Comparison of ENCODE assay signal across 16 mouse cellular contexts in genomic region chr6:65585333-65586053, GRCm38 (mm10).
DNase-seq lines count a peak whose midpoint lies in the region; ATAC-seq and TF ChIP-seq lines count a peak whose summit lies in the region.
"Had no signal": no experiment of that assay in that cellular context is flagged by ENCODE, and none has a peak within 500 bp of the region (broad histone marks: within the 10 kb centered on the region; RNA-seq: fewer than 3 reads in every experiment).

No protein-coding gene starts in this region.

- intact Hi-C loops in heart, adult 2 months (cut with DNase I), result no loop called here

- peaks cover 7% of the 10 kb centered on the region for H3K4me1 ChIP-seq in heart, adult 2 months (ENCODE audit: control insufficient read depth, insufficient read depth, low read length)
- H3K4me1 ChIP-seq in liver, adult 2 months (ENCODE audit: control insufficient read depth, insufficient read depth, low read length), result no peaks in the 10 kb centered on the region
- H3K4me1 ChIP-seq in stomach, embryonic 16.5 days (ENCODE audit: control insufficient read depth, insufficient read depth, low read length), result no peaks in the 10 kb centered on the region
- H3K4me1 ChIP-seq: embryonic facial prominence, embryonic 13.5 days; forebrain, embryonic 10.5 days; limb, embryonic 13.5 days; neural tube, embryonic 12.5 days had no signal

- TF ChIP-seq POLR2A in heart, adult 2 months (IDR thresholded peaks at IDR 0.05; ENCODE audit: insufficient read depth, low read depth, low read length), result no peak
- no peak for TF ChIP-seq POLR2A in liver, adult 2 months (IDR thresholded peaks at IDR 0.05; ENCODE audit: extremely low read depth, insufficient read depth, low read length)

- H3K27me3 ChIP-seq in heart, adult 2 months (ENCODE audit: control insufficient read depth, insufficient read depth, low read length), result no peaks in the 10 kb centered on the region
- H3K27me3 ChIP-seq in liver, adult 2 months (ENCODE audit: control insufficient read depth, insufficient read depth, low read length), result no peaks in the 10 kb centered on the region
- no peaks in the 10 kb centered on the region for H3K27me3 ChIP-seq in stomach, embryonic 16.5 days (ENCODE audit: control insufficient read depth, insufficient read depth, low read length)
- H3K27me3 ChIP-seq: embryonic facial prominence, embryonic 13.5 days; limb, embryonic 13.5 days; neural tube, embryonic 12.5 days had no signal

- H3K9me3 ChIP-seq in stomach, embryonic 16.5 days (replicated peaks; ENCODE audit: control insufficient read depth, low read length), result no peaks in the 10 kb centered on the region
- H3K9me3 ChIP-seq: embryonic facial prominence, embryonic 13.5 days; forebrain, embryonic 10.5 days; G1E; limb, embryonic 13.5 days; neural tube, embryonic 12.5 days had no signal

- no peaks in the 10 kb centered on the region for H3K79me2 ChIP-seq in heart, adult 2 months (replicated peaks; ENCODE audit: control insufficient read depth, insufficient read depth, low read length)
- no peaks in the 10 kb centered on the region for H3K79me2 ChIP-seq in liver, adult 2 months (ENCODE audit: control insufficient read depth, insufficient read depth, low read length)

- H3K4me2 ChIP-seq in stomach, embryonic 16.5 days (ENCODE audit: low read depth, low read length), result peak overlapping the region; percentile 29; the same call in 1 of the 2 replicates
- H3K4me2 ChIP-seq: embryonic facial prominence, embryonic 13.5 days; limb, embryonic 13.5 days; neural tube, embryonic 12.5 days had no signal

- H3K27ac ChIP-seq in heart, adult 2 months, result peak overlapping the region; percentile 73
- H3K27ac ChIP-seq in liver, adult 2 months (replicated peaks; ENCODE audit: insufficient read depth, low read depth, low read length), result no peak overlapping the region
- H3K27ac ChIP-seq in stomach, embryonic 16.5 days (ENCODE audit: low read length), result peak overlapping the region; percentile 34
- H3K27ac ChIP-seq: embryonic facial prominence, embryonic 13.5 days; forebrain, embryonic 10.5 days; limb, embryonic 13.5 days; neural tube, embryonic 12.5 days had no signal

- no peak for TF ChIP-seq EP300 in heart, adult 2 months (IDR thresholded peaks at IDR 0.05; ENCODE audit: insufficient read depth, low read depth, low read length)

- peak; percentile 81 for ATAC-seq in granulocyte monocyte progenitor cell, adult 5-6 weeks (replicated peaks; ENCODE audit: poor library complexity, severe bottlenecking)
- no peak for ATAC-seq in stomach, embryonic 16.5 days (ENCODE audit: insufficient read depth, low FRiP score)
- ATAC-seq: intestine, postnatal 0 days had no signal

- no peak overlapping the region for H3K4me3 ChIP-seq in heart, adult 2 months
- H3K4me3 ChIP-seq in liver, adult 2 months (ENCODE audit: insufficient read depth, low read depth, low read length), result no peak overlapping the region
- H3K4me3 ChIP-seq in stomach, embryonic 16.5 days (replicated peaks; ENCODE audit: low read length), result no peak overlapping the region
- H3K4me3 ChIP-seq: embryonic facial prominence, embryonic 13.5 days; forebrain, embryonic 10.5 days; limb, embryonic 13.5 days; neural tube, embryonic 12.5 days had no signal

- WGBS in heart, adult 2 months, result 40% methylated on average over 3 of the region's 3 CpGs
- WGBS in liver, adult 2 months, result 64% methylated on average over 3 of the region's 3 CpGs
- WGBS in stomach, embryonic 16.5 days, result 58% methylated on average over 3 of the region's 3 CpGs

- TF ChIP-seq CTCF in heart, adult 2 months (IDR thresholded peaks at IDR 0.05), result no peak
- TF ChIP-seq CTCF in liver, adult 2 months (IDR thresholded peaks at IDR 0.05; ENCODE audit: low read depth, low read length), result no peak

- no peak overlapping the region for H3K9ac ChIP-seq in heart, adult 2 months (ENCODE audit: low read depth, low read length)
- H3K9ac ChIP-seq in liver, adult 2 months (ENCODE audit: low read depth, low read length), result no peak overlapping the region
- no peak overlapping the region for H3K9ac ChIP-seq in stomach, embryonic 16.5 days (ENCODE audit: low read length)
- H3K9ac ChIP-seq: embryonic facial prominence, embryonic 13.5 days; limb, embryonic 13.5 days; neural tube, embryonic 12.5 days had no signal

- H3K36me3 ChIP-seq in heart, adult 2 months (ENCODE audit: control insufficient read depth, insufficient read depth, low read length), result peaks cover 9% of the 10 kb centered on the region
- no peaks in the 10 kb centered on the region for H3K36me3 ChIP-seq in liver, adult 2 months (ENCODE audit: control insufficient read depth, insufficient read depth, low read length)
- H3K36me3 ChIP-seq in stomach, embryonic 16.5 days (ENCODE audit: control insufficient read depth, insufficient read depth, low read length), result no peaks in the 10 kb centered on the region
- H3K36me3 ChIP-seq: embryonic facial prominence, embryonic 13.5 days; forebrain, embryonic 10.5 days; G1E; limb, embryonic 13.5 days; neural tube, embryonic 12.5 days had no signal

- DNase-seq in heart, adult 2 months, result no peak
- no peak for DNase-seq in heart, adult 18-20 months
- DNase-seq in liver, adult 2 months (ENCODE audit: extremely low read depth, low read depth, low spot score), result peak; percentile 4
- no peak for DNase-seq in liver
- DNase-seq in kidney, adult 8-10 months, result no peak
- DNase-seq in ovary, adult 18-20 months (ENCODE audit: low spot score), result no peak
- DNase-seq: B cell, adult 2 months; cerebellum, adult 11-12 months had no signal
